Mouse (Mus musculus) lung, postnatal 0 days (tissue): ENCODE measurements at regions not wholly inside any gene's neighbourhood (a gene's known extent, or its start where the extent isn't known, plus 50 kb on each side); places are given as distances from the start of the nearest gene placed in this dataset.

Experiments
- ATAC-seq: fragments of 200-750 bp; cut with Nextera tagmentation; 2 replicates; pipeline ENCODE4 v1.8.0; 2017; ENCODE audit warnings: moderate library complexity
- DNase-seq: peaks from one replicate; pipeline ENCODE4 v3.0.0-alpha.2; 2016; ENCODE audit warnings: low spot score
- H3K27ac ChIP-seq: fragments of 300-500 bp; sonication (generic); 2 replicates; pipeline ENCODE4 v1.5.1; 2014; ENCODE audit warnings: antibody characterized with exemption, mild to moderate bottlenecking, low read length, mixed read lengths
- H3K27me3 ChIP-seq: fragments of 300-500 bp; sonication (generic); replicated peaks from 2 replicates; pipeline ENCODE4 v1.6.1; 2014; ENCODE audit warnings: low read length, mixed read lengths; ENCODE audit not compliant: insufficient read depth
- H3K36me3 ChIP-seq: fragments of 300-500 bp; sonication (generic); 2 replicates; pipeline ENCODE4 v1.6.1; 2014; ENCODE audit warnings: low read length, mixed read lengths; ENCODE audit not compliant: insufficient read depth
- H3K4me1 ChIP-seq: fragments of 300-500 bp; sonication (generic); 2 replicates; pipeline ENCODE4 v1.6.1; 2014; ENCODE audit warnings: antibody characterized with exemption, low read depth, low read length, mixed read lengths; ENCODE audit not compliant: insufficient read depth
- H3K4me2 ChIP-seq: fragments of 300-500 bp; sonication (generic); replicated peaks from 2 replicates; pipeline ENCODE4 v1.6.1; 2014; ENCODE audit warnings: low read depth, mild to moderate bottlenecking, low read length, moderate library complexity, mixed read lengths
- H3K4me3 ChIP-seq: fragments of 300-500 bp; sonication (generic); 2 replicates; pipeline ENCODE4 v1.5.1; 2014; ENCODE audit warnings: low read depth, low read length
- H3K9ac ChIP-seq: fragments of 300-500 bp; sonication (generic); replicated peaks from 2 replicates; pipeline ENCODE4 v1.6.1; 2014; ENCODE audit warnings: low read depth, mild to moderate bottlenecking
- H3K9me3 ChIP-seq: fragments of 300-500 bp; sonication (generic); 2 replicates; pipeline ENCODE4 v1.6.1; 2016; ENCODE audit warnings: low read length, mixed read lengths
- CTCF ChIP-seq: IDR thresholded peaks from 2 replicates; pipeline ENCODE4 v1.5.1; 2016; ENCODE audit warnings: antibody characterized with exemption, mild to moderate bottlenecking
- EP300 ChIP-seq: IDR thresholded peaks from 2 replicates; pipeline ENCODE4 v1.6.1; 2016; ENCODE audit warnings: antibody characterized with exemption, mild to moderate bottlenecking, control low read depth
- WGBS: fragments of 180-500 bp; shearing (Covaris S2); extraction: QIAGEN DNeasy Blood & Tissue Kit; methylation state at CpG from one replicate; pipeline ENCODE4 v1.1.7; 2014; 5-methylcytosine and 5-hydroxymethylcytosine counted together

DNA sequence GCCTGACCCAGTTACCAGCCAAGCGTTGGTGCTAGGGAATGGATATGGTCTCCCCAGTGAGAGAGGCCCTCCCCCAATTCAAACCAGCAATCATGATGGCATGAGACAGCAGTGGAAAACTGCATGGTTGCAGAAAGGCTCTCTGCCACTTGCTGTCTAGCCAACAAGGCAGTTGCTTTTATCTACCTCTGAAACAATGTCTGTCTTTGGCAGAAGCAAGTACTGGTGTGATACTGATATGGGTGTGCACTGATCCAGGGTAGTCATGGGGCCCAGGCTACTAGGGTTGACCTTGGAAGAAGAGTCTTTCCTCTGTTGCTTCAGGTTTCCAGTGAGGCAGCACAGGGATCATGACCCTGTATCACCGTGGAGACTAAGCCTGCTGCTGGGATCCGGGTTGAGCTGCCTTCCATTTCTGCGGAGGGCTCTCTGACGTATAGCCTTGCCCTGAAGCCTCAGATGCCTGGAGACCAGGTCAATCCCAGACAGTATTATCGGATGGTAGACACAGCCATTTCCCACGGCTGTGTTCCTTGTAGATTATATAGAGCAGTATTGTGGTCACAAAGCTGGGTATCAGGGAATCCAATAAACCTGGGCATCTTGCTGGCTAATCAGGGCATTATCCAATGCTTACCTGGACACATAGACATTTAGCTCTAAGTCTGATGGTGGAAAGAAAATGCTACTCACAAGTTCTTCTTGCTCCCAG is 101.5 kb upstream of the Klf13 start:
- H3K27ac ChIP-seq, result no peak overlapping the region
- no peak for ATAC-seq
- WGBS, result 85% methylated on average over 7 of the region's 7 CpGs

DNA sequence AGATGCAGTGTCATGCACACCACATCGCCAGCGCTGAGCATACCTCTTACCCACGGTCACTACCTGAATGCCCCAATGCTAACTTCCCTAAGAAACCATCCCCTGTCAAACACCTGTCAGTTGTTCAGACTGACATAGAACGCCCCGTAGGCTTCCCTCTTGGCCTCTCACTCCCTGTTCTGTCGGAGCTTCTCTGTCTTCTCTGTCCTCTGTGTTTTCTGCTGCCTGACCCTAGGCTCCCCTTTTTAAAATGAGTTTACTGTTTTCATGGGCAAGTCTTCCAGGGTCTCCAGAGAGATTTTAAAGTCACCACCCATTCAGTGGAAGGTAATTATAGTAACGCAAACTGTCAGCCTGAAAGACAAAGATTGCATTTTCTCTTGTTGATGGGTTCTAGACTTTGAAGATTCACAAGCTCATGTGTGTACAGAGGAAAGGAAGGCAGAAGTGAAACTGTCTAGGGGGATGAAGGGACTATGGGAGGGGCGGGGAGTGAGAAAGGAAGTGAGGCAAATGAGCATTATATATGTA is 99.1 kb upstream of the Klf13 start:
- Histone ChIP-seq H3K4me1 (no peaks in the 10 kb centered on the region), H3K9me3 (no peaks in the 10 kb centered on the region), H3K36me3 (no peaks in the 10 kb centered on the region), H3K9ac (no peak overlapping the region), H3K27ac (no peak overlapping the region), H3K4me3 (no peak overlapping the region), H3K27me3 (no peaks in the 10 kb centered on the region), H3K4me2 (no peak overlapping the region)
- no peak for ATAC-seq
- WGBS, result 78% methylated on average over 8 of the region's 8 CpGs
- peak; percentile 21 for DNase-seq
- no peak for TF ChIP-seq EP300
- TF ChIP-seq CTCF, result no peak

More for the DNA sequence above, 101.5 kb upstream of the Klf13 start:
- H3K9ac ChIP-seq, result no peak overlapping the region
- DNase-seq, result no peak
- H3K27me3 ChIP-seq, result no peaks in the 10 kb centered on the region
- no peak overlapping the region for H3K4me3 ChIP-seq
- H3K9me3 ChIP-seq, result no peaks in the 10 kb centered on the region
- H3K4me2 ChIP-seq, result no peak overlapping the region
- H3K4me1 ChIP-seq, result no peaks in the 10 kb centered on the region
- TF ChIP-seq EP300, result no peak
- TF ChIP-seq CTCF, result no peak
- H3K36me3 ChIP-seq, result no peaks in the 10 kb centered on the region

DNA sequence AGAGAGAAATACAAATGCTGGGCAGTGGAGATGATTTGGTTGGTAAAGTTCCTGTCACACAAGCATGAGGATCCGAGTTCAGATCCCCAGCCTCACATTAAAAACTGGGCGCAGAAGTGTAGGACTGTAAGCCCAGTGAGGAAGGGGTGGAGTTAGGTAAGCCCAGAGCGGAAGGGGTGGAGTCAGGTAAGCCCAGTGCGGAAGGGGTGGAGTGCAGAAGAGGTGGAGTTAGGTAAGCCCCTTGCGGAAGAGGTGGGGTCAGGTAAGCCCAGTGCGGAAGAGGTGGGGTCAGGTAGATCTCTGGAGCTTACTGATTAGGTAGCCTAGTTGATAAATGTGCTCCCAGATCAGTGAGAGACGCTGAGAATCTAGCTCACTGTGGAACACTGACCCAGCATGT is 97.4 kb upstream of the Klf13 start:
- WGBS, result 82% methylated on average over 7 of the region's 7 CpGs
- H3K27me3 ChIP-seq, result no peaks in the 10 kb centered on the region

DNA sequence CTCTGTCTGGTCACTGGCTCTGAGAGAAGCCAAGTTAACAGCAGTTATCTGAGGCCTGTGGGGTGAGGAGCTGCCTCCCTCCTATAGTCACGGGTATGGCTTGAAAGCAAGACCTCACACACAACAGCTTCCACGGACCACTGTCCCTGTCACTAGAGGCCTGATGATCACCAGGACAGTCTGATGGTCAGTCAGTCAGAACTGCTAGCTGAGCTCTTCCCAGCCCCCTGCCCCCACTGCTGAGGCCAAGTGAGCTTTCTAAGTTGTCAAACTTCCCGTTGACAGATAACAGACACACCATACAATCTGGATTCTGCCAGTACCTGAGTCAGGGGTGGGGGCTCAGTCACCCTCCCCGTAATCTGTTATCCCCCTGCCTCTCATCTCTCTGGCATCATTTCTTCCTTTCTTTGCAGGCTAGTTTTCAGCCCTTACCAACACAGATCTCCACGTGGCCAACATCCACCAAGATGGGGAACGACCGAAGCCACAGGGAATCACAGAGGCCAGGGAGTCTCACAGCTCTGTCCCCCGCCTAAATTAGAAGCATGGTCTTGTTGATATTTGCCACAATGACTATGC is 96.4 kb upstream of the Klf13 start:
- Histone ChIP-seq H3K9me3 (no peaks in the 10 kb centered on the region), H3K36me3 (no peaks in the 10 kb centered on the region), H3K27ac (no peak overlapping the region), H3K27me3 (no peaks in the 10 kb centered on the region), H3K4me1 (no peaks in the 10 kb centered on the region), H3K4me2 (no peak overlapping the region), H3K9ac (no peak overlapping the region), H3K4me3 (no peak overlapping the region)
- no peak for TF ChIP-seq CTCF
- TF ChIP-seq EP300, result no peak
- ATAC-seq, result no peak
- 59% methylated on average over 8 of the region's 8 CpGs for WGBS
- no peak for DNase-seq

More for the DNA sequence above, 97.4 kb upstream of the Klf13 start:
- Histone ChIP-seq H3K9ac (no peak overlapping the region), H3K36me3 (no peaks in the 10 kb centered on the region), H3K27ac (no peak overlapping the region), H3K9me3 (no peaks in the 10 kb centered on the region), H3K4me2 (no peak overlapping the region), H3K4me1 (no peaks in the 10 kb centered on the region), H3K4me3 (no peak overlapping the region)
- no peak for TF ChIP-seq EP300
- no peak for TF ChIP-seq CTCF
- no peak for DNase-seq
- ATAC-seq, result no peak

DNA sequence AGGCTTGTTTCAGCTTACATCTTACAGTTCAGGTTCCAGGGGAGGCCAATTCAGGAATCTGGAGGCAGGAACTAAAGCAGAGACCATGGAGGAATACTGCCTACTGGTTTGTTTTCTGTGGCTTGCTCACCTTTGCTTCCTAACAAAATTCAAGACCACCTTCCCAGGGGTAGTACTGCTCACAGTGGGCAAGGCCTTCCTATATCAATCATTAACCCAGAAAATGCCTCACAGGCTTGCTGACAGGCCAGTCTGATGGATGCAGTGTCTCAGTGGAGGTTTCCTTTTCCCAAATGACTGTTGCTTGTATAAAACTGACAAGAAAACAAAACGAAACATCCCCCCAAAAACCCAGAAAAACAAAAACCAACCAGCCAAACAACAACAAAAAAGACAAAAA is 95.8 kb upstream of the Klf13 start:
- Histone ChIP-seq H3K9me3 (no peaks in the 10 kb centered on the region), H3K4me3 (no peak overlapping the region), H3K4me2 (no peak overlapping the region), H3K27ac (no peak overlapping the region), H3K27me3 (no peaks in the 10 kb centered on the region), H3K36me3 (no peaks in the 10 kb centered on the region), H3K9ac (no peak overlapping the region), H3K4me1 (no peaks in the 10 kb centered on the region)
- ATAC-seq, result no peak
- WGBS, result 64% methylated on average over 1 of the region's 1 CpGs
- TF ChIP-seq CTCF (no peak), EP300 (no peak)
- DNase-seq, result no peak

DNA sequence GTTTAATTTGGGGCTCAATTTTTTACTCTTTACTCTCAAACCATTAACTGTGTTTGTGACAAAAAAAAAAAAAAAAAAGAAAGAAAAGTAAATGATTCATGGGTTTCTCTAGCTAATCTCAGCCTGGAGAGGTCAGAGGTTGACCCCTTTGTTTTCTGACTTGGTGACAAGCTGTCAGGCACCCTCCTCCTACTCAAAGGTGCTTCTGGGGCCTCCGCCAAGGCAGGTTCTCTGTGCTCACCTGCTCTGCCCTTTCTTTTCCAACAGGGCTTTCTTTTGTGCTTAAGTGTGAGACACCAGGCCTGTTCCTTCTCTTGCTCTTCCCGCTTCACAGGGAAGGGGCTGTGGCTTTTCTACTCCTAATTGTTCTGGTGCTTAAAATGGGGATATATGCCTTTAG is 94.7 kb upstream of the Klf13 start:
- H3K4me2 ChIP-seq, result no peak overlapping the region
- no peak for ATAC-seq
- no peak overlapping the region for H3K9ac ChIP-seq
- no peak overlapping the region for H3K4me3 ChIP-seq
- WGBS, result 61% methylated on average over 2 of the region's 2 CpGs
- H3K9me3 ChIP-seq, result no peaks in the 10 kb centered on the region
- no peaks in the 10 kb centered on the region for H3K27me3 ChIP-seq
- H3K36me3 ChIP-seq, result no peaks in the 10 kb centered on the region
- no peak for TF ChIP-seq CTCF
- TF ChIP-seq EP300, result no peak
- no peak overlapping the region for H3K27ac ChIP-seq
- DNase-seq, result no peak
- H3K4me1 ChIP-seq, result no peaks in the 10 kb centered on the region
